Mouse (Mus musculus) limb, embryonic 12.5 days (tissue): ENCODE measurements around the gene Blzf1. TPM values are rescaled to one million over a fixed set of nuclear protein-coding genes. Genes with fewer than 3 reads are reported as not detected.

Experiments used
- polyA plus RNA-seq: library from polyadenylated mRNA; unstranded; fragments of >200 nt; fragmentation: Nextera tagmentation; extraction: Ambion mirVana; gene quantifications from 2 replicates; pipeline ENCODE4 v1.2.1, GENCODE M21; 2016

The Blzf1 gene
- polyA plus RNA-seq, 1 experiment from 2014 or later: 27.5 TPM

Other genes starting within 250 kb of the Blzf1 start
- 0.35 TPM in 1 of 2 replicates, not detected in the other for gene Sell, start 245.5 kb downstream of the Blzf1 start, polyA plus RNA-seq
- gene Selp, start 192.2 kb downstream of the Blzf1 start, polyA plus RNA-seq: 0.28 TPM in 1 of 2 replicates, not detected in the other
- gene F5, start 155.7 kb downstream of the Blzf1 start, polyA plus RNA-seq: 0.23 and 0.38 TPM in 2 replicates
- gene Slc19a2, start 58.4 kb downstream of the Blzf1 start, polyA plus RNA-seq: 9.7 and 10.1 TPM in 2 replicates
- 7.3 and 7.8 TPM in 2 replicates for gene Ccdc181, start 31.9 kb downstream of the Blzf1 start, polyA plus RNA-seq
- 41.3 and 42.3 TPM in 2 replicates for gene Nme7, start 3.4 kb downstream of the Blzf1 start, polyA plus RNA-seq
- gene Atp1b1, start 150.9 kb upstream of the Blzf1 start, polyA plus RNA-seq: 3.3 and 3.6 TPM in 2 replicates